Mouse (Mus musculus): ENCODE data around the gene Tdrd7.

Gene Tdrd7

DNA sequence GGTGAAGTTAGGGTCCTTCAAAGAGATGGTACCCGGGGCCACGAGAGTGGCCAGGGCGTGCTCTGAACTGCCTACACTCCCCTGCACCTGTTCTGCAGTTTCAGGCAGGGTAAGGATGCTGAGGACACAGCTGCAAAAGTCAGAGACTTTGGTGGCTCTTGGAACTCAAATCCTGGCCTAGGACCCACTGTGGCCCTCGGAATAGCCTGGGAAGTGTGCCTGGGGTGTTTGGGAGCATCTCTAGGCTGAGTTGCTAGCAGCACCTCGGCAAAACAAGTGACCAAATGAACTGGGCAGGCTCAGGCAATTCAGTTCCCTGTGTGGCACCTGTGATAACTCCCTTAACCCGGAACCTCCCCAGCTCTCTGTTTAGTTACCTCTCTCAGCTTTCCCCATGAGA is 74.8 kb downstream of the Tdrd7 start:
- intact Hi-C loops (cut with DNase I) = no loop called here

DNA sequence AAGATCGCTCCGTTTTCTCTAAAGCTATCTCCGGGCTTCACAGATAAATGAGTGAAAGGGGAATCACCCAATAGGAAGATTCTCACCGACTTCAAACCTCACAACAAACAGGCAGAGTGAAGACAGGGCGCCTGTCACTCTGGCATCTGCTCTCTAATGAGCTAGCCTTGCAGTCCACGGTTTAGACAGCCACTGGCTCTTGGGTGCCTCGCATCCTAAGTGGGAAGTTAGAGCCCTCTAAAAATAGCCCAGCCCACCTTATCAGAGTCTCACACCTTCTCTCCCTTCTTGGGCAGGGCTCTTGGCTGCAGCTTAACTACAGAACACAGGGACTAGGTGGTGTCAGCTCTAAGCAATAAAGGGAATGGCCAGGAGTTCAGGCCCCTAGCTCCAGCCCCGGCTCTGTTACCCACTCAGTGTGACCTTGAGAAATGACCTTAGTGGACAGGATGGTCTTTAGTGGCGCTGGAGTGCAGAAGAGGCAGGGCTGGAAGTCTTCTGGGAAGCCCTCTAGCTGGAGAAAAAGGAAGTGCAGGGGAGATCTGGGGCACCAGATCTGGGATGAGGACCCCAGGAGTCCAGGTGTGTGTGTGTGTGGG is 75.6 kb downstream of the Tdrd7 start:
- intact Hi-C loops (cut with DNase I) = no loop called here

DNA sequence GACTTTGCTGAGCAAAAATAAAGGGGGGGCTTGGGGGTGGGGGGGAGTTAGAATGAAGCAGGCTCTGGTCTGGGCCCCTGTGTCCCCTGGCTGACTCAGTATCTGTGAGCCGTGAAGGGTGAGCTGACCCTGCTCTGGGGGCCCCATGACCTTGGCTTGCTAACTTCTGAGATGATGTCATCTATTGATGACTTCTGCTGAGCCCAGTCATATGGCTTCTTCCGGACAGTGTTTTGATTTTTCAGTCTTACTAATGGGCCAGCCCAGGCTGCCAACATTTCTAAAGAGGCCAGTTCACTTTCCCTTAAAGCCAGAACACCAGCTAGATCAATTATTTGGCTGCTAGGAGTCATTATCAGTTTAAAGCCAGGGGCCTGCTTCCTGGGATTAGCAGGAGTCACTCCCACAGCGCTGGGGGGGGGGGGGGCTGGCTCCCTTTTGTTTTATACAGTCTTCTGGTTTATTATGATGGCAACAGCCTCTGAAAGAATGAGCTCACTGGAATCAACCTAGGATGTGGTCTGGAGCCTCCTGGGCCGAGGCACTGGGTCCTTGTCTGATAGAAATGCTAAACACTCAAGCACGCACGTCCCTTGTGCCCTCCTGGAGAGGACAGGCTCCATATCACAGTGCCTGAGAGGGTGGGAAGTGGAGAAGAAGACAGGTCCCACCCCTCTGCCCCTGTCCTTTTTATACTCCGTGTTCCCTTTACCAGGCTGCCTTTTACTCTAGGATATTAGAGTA is 76.8 kb downstream of the Tdrd7 start:
- intact Hi-C loops (cut with DNase I) = no loop called here

DNA sequence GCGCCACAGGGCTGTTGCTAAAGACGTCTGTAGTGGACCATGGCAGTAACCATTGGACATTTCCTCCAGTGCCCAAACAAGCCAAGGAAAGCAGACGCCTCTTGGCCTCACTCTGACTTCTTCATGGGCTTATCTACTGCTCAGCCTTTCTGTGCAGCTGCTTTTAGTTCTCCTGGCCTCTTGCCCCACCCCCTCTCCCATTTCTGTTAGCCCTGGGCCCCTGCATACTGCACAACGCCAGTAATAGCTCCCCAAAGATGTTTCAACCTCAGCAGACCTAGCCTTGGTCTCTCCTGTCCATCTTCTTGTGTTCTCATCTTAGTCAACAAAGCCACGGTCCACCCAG is 77.3 kb downstream of the Tdrd7 start:
- intact Hi-C loops (cut with DNase I) = no loop called here

DNA sequence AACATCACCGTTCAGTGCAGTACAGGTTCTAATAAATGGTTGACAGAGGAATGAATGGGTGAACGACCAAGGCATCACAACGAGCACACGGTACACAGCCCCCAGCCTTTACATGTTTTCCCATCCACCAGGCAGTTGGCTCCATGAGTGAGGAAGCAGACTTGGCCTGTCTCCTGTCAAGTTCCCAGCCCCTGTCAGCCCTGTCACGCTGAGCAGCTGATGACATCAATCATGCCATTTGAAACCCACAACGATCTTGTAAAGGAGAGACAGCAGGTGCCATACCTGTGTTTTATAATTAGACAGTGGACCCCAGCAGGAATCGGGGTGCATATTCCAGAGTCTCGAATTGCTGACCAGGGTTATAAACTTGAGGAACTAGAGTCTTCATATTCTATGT is 78.2 kb downstream of the Tdrd7 start:
- intact Hi-C loops (cut with DNase I) = no loop called here

DNA sequence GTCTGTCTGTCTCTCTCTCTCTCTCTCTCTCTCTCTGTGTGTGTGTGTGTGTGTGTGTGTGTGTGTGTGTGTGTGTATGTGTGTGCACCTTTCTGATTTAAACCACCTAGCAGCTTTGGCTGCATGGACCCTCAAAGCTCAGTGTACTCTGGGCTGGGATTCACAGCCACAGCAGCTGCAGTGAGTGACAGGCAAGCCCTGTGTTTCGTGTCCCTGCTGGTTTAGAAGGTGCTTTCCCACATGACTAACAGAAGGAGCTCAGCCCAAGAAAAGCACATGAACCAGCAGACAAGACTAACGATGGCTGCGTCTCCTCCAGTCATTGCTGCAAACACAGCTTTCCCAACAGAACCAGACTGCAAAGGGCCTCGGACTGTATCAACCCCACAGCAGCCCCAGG is 82.8 kb downstream of the Tdrd7 start:
- intact Hi-C loops (cut with DNase I) = no loop called here

DNA sequence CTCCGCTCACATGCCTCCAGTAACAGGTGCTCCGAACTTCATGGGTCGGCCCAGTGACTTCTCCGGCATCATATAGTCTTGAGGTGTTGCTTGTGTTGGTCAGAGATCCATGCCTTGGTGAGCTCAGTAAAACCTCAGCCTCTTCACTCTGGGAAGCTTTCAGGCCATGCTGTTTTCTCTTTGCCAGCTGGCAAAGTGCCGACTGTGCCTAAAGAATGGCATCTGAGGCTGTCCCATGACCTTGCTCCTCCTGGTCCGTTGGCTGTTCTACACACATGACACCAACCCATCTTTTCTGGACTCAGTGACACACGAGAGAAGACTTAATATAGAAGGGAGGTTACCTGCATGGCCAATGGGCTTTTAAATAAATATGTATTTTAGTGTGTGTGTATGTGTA is 83.3 kb downstream of the Tdrd7 start:
- intact Hi-C loops (cut with DNase I) = no loop called here

DNA sequence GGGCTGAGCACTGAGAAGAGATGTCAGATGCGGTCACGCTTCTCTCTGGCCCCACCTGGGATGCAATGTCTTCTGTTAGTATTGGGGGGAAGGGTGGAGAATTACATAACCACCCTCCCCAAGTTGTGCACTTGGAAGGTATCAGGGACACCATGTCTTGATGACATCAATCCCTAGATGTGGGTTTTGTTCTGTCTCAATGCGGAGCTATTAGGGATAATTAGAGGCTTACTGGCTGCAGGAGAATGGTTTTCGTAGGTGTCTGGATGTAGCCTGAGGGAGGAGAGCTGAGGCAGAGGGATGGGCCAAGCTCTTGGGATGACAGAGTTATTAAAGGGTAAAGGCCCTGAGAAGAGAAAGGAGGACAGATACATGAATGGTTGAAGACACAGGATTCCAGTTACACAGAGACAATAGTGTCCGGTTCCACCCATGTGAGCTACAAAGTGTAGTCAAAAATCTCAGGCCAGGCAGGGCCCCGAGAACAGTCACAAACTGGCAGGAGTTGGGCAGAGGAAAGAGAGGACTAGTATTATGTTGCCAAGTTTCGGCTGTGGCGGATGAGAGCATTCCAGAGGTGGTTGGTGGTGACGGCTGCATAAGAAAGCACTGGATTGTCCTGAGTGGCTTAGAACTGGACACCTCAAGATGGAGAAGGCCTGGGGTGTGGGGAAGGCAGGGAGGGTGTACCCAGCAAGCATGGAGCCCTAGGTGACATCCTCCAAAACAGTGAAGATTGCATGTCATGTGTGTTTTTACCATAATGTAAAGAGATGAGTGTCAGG is 88.4 kb downstream of the Tdrd7 start:
- intact Hi-C loops (cut with DNase I) = no loop called here

DNA sequence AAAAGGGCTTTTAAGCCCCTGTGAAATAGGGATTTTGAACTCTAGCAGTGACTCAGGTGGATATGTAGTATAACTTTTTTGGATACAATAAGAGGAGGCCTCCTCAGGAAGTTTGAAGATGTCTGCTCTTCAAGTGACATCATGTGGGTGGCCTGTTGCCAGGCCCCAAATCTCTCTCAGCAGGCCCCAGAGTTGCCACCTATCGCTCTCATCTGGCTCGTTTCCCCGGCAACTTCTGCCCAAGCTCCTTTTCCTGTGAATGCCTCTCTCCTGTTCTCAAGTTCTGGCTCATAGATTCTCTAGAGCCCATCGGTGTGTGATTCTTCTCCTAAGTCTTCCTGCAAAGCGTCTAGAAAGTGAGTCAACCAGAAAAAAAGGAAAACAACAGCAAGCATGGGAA is 91.0 kb downstream of the Tdrd7 start:
- intact Hi-C loops (cut with DNase I) = no loop called here

DNA sequence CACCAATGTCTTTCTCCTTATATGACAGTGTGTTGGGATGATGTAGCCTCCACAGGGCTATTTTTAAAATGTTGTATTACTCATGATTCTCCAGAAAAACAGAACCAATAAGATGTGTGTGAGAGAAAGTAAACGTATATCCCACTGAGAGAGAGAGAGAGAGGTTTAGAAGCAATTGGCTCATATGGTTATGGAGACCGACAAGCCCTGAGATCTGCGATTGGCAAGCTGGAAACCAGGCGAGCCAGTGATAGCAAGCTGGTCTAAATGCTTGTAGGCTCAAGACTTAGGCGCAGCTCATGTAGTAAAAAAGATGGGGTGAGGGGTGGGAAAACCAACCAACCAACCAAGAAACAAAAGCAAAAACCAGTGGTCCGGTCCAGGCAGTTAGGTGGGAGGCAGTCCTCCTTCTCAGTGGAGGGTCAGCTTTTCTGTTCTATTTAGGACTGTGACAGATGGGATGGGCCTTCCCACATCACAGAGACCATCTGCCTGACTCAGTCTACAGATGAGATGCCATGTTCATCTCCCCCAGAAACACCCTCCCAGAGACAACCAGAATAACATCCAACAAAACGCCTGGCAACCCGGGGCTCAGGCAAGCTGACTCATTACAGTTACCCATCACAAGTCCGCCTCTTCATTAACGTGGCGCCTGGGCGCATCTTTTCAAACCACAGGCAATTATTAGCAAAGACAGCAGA is 96.3 kb downstream of the Tdrd7 start:
- intact Hi-C loops (cut with DNase I) = no loop called here

DNA sequence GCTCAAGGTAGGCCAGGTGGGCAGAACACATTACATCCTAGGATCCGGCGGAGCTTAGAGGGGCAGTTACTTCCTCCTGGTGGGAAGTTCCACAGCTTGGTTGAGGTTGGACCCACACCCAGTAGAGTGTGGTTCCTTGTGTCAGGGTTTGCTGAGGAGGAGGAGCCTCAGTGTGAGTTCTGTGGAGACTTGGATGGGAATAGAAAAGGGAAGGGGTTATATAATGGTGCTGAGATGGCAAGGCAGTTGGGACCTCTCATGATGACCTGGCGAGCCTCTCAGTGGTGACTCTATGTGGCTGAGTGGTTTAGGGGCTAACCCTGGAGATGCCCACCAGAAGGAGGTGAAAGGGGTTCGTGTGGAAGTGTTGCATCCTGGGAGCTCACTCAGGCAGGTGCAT is 98.7 kb downstream of the Tdrd7 start:
- intact Hi-C loops (cut with DNase I) = no loop called here

DNA sequence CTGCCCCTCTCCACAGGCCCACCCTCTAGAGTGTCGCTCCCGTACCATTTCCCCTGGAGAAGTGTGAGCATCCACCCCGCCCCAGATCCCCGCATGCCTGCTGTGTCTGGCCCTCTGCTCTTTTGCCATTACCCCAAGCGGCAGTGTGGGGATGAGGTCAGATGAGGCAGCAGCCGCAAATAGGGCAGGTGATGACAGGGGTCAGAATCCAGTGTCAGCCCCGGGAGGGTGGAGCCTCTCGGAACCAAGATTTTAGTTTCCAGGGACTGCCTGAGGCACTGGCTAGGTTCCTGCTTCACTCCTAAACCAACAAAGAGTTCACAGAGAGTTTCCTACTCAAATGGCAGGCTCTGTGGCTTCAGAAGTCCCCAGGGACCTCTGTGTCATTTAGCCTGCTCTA is 99.1 kb downstream of the Tdrd7 start:
- intact Hi-C loops (cut with DNase I) = no loop called here

DNA sequence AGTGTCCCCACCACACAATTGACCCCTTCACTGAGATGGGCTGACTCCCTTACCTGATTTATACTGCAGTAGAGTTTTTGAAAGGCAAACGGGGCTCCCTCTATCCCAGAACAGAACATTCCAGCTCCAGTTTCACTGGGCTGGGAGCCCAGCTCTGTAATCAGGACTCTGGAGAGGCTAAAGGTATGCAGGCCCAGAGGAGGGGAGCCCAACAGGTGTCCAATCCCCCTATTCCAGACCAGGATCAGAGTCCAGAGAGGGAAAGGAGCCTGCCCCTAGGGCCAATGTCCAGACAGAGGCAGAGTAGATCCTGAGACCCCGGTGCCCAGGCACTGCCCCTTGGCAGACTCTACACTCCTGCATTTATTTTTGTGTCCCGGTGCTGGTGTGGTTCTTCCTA is 99.8 kb downstream of the Tdrd7 start:
- intact Hi-C loops (cut with DNase I) = no loop called here

DNA sequence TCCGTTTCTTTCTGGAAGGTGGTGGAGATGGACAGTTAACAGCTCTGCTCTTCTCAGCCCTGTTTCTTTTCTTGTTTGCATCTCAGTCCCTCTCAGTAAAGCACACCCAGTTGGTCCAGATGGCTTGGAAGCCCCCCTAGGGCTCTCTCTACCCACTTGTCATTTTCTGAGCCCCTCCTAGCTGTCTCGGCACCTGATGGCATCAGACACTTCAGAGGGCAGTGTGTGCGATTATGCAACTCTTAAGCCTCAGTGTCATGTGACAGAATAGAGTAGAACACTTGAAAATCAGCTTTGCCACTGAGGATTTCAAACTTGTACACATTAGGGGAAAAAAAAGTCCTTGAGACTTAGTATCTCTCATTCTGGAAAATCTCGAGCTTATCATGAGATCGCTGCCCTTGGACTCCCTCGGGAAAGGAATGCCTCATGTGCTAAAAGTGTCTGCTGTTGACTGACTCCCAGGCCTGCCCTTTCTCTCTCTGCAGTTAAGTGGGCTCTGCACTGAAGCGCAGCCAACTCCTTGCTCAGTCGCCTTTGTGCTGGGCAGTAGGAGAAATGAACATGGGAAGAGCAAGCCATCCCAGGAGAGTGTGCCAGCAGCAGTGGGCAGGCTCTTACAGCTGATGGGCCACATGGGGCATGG is 100.7 kb downstream of the Tdrd7 start:
- intact Hi-C loops (cut with DNase I) = no loop called here

DNA sequence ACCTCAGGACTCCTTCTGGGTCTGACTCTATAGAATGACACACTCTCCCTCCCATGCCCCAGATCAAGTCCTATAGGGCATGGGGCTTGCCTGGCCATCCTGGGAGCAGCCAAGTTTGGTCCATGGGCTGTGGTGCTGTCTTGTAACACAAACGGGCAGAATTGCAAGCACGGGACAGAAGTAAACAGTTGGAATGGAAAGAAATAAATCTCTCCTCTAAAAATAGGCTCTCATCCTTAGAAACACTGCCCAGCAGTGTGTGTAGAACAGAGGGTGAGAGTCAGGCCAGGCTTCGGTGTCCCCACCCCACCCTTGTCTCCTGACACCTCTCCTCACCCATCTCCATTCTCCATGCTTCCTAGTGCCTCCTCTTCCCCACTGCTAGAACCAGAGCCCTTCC is 102.9 kb downstream of the Tdrd7 start:
- intact Hi-C loops (cut with DNase I) = no loop called here

DNA sequence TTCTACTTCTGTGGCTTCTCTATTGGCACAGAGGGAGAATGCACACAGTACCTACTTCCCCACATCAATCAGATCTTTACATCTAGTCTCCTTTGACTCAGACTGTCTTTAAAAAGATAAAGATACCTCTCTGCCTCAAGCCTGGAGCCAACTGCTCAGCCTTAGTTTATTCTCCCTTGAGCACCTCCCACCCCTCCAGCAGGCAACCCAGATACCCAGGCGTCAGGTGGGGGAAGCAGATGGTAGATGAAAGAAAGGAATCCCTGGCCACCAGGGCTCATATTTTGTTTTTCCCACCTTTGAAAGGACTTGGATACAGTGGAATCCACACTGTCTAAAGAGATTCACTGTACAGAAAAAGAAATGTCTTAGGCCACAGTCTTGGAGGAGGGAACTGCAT is 103.4 kb downstream of the Tdrd7 start:
- intact Hi-C loops (cut with DNase I) = no loop called here

DNA sequence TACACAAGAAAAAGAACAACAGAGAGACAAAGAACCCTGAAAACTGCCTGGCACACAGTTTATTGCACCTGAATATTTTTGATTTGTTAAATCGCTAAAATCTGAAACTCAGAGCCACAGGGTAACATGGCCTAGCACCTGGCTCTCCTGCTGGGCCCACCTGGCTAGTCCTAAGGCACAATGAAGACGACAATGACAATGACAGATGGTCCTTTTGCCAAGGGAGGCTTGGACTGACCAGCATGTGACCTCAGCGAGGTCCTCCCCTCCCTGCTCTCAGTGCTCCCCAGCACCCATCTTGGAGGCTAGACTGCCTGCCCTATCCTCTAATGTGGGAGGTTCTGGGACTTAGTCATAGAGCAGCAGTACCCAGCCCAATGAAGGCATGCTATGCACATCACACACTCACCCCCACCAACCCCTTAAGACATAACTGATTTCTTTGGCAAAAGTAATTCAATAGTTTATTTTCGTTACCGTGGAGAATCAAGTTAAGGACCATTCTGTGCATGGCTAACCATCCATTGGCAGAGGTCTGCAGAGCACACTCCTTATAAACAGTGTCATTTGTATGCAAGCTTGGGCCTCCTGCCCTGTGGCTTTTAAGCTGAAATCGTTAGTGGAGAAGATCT is 104.8 kb downstream of the Tdrd7 start:
- intact Hi-C loops (cut with DNase I) = no loop called here

DNA sequence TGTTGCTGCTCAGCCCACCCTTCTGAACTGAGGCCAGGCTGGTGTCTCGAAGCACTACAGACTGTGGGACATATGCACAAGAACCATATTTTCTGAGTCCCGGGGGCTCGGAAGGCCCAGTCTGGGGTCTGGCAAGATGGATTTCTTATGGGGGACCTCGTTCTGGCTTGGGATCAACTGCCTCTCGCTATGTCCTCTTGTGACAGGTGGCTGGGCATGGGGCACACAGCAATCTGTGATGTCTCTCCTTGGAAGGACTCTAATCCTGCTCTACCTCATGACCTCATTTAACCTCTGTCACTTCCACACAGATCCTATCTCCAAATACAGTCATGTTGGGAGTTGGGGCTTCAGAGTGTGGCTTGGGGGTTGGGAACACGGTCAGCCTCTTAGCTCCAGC is 107.5 kb downstream of the Tdrd7 start:
- intact Hi-C loops (cut with DNase I) = no loop called here

DNA sequence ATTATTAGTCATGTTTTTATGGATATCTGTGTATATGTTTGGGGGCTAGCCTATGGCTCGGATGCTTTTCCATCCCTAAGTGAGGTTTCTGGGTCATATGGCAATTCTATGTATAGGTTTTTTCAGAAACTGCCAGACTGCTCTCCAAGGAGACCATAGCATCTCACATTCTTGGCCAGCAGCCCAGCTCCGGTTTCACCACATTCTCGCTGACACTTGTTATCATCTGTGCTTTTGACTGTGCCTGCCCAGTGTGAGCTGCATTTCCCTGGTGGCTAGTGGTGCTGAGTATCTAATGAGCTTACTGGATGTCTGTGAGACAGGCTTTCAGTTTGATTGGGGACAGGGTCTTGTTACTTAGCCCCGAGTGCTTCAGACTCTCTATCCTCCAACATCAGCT is 108.6 kb downstream of the Tdrd7 start:
- intact Hi-C loops (cut with DNase I) = no loop called here

DNA sequence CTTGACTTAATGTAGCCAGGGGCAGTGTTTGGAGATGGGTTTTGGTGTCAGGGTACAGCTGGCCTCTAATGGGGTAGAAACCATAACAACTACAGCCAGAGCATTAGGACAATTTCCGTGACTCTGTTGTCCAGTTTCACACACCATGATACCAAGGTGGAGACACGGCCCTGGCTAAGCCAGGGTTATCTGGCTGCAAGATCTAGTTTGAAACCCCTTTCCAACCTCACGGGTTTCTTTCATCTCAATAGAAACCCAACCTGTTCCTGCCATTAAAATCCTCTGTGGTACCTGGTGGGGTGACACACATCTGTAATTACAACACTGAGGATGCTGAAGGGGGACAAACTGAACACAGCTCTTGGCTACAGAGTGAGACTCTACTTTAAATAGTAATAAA is 110.5 kb downstream of the Tdrd7 start:
- intact Hi-C loops (cut with DNase I) = no loop called here

DNA sequence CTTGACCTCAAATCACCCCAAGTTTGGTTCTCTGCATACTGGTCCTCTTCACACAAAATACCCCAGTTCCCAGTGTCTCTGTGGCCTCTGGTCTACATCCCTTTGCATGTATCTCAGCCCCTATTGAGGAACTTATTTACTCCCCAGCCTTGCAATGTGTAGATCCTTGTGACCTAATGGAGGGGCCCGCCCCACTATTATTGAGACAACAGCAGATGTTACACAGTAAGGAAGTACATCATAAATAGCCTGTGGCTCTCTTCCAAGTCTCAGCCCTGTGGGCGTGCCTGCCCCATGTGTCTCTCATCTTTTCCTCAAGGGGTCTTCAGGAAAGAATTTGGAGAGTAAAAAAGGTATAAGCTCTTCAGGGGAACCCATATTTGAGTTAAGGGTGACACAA is 111.8 kb downstream of the Tdrd7 start:
- intact Hi-C loops (cut with DNase I) = no loop called here

All from adrenal gland (tissue).